Mouse (Mus musculus): ENCODE data around the gene Optn.

The Optn gene

DNA sequence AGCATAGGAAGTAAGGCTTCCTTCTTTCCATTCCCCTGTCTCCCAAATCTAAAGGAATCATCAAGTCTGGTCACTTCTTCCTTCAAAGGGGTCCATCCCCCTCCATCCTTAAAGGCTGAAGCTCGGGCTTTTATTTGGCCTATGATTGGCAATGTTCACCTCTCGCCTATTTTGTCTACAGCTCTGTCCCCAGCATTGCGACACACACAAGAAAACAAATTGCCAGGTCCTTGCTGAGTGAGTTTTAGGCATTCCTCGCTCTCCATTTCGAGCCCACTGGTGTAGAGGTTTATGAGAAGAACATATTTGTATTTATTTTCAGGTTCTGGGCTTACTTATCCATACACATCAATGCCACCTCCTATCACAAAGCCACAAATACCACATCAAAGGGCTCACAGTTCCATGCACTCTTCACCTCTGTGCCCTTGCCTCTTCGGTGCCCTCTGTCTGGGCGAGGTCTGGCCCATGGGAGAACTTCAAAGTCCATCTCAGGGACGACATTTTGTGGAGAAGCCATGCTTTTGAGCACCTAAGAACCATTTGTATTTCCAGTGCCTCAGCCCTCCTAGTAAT lies 2.6 kb downstream of the Optn start:
- no peak for DNase-seq (ENCODE audit: low spot score in 2 of 2)

- DNase-seq (ENCODE audit: low spot score in 2 of 2) = no peak
These were observed 3.9 kb downstream of the Optn start for GRCm38 (mm10) chr2:5059997-5060396.

DNA sequence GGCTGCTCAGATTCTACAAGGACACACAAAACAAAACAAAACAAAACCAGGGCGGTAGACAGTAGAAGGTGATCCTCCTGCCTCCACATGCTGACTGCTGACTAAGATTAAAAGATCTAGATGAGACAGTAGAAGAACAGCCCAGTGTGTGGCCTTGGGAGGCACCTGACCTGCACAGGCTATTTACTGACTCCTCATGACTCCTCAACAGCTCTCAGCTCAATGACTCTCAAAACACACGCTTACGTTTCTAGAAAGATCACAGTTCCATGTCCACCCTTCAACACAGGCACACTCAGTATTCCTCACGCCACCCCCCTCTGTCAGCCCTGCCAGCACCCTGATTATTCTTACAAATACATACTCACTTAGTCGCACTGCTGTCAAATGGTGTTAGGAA lies 5.4 kb downstream of the Optn start:
- DNase-seq (ENCODE audit: low spot score in 2 of 2) = no peak

DNA sequence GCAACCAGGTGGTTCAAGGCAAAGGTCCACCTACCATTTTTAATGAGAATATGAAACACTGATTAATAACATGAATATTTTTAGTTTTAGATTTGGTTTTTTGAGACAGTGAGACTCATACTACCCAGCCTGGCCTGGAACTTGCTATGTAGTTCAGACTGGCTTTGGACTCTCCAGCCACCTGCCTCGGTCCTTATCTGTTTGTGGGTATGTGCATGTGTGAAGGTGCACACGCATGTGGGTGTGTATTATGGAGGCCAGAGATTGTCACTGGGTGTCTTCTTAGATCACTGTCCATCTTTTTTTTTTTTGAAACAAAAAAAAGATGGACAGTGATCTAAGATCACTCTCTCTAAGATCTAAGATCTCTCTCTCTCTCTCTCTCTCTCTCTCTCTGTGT lies 13.3 kb downstream of the Optn start:
- DNase-seq (ENCODE audit: low spot score in 2 of 2) = no peak

DNA sequence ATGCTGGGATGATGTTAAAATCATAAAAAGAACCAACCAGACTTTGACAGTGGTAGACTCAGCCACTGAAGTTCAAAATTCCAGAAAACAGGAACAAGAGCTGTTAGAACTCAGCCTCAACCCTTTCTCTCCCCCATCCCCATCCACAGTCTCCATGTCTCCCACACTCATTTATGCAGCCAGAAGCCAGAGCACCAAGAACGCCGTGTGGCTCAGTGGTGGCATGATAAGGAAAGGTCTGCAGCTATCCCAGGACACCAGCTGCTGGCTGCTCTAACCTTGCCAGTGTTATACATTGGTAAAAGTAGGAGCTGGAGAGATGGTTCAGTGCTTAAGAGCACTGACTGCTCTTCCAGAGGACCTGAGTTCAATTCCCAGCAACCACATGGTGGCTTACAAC lies 16.8 kb downstream of the Optn start:
- DNase-seq (ENCODE audit: low spot score in 2 of 2) = no peak

DNA sequence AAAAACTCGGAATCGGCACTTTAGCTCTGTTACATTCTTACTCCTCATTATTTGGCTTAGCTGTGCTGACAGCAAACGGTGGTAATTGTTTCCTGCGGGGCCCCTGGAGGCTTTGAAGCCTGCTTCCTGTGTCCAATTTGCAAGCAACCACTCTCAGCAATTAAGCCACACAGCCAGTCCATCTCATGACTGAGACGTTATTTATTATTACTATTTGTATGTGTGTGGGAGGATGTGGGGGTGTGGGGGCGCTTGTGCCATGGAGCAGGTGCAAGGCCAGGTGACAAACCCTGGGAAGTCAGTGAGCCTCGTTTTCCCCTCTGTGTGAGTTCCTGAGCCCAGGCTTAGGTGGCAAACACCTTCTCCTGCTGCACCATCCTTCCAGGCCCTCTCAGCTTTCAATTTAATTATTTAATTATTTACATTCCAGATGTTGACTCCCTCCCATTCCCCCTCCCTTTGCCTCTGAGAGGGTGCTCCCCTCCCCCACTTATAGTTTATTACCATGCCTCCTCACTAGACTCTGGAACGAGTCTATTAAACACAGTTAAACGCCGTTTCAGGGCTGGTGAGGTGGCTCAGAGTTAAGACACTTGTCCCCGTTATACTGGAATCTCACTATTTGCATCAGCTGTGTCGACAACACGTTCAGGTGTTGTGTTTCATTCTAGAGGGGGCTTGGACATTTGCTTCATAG lies 18.4 kb downstream of the Optn start:
- no peak for DNase-seq (ENCODE audit: low spot score in 2 of 2)

DNA sequence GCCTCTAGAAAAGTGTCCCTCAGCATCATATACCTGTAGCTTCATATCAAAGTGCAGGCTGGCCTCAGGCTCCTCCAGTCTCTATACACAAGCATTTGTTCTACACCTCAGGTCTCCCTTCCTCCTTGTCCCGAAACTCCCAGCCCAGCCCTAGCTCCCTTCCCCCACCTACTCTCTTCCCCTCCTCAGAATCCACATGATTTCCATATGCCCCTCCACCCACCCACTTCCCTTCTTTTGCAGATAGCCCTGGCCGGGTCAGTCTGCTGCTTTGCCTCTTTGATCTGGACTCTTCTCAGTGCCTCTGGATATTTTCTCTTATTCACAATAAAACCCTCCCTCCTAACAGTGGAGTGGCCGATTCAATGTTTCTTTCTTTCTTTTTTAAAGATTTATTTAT lies 19.5 kb downstream of the Optn start:
- no peak for DNase-seq (ENCODE audit: low spot score in 2 of 2)

DNA sequence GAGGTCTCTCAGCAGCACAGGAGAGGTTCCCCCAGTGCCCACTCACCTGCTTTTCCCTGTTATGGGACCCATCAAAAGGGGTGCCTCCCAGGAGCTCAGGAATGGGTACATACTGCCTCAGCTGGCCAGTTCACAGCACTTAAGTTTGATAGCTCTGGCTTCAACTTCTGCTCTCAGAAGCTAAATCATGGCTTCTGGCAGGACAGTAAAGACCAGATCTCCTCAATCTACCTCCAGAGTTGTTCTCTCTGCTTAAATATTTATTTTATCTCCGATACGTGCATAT lies 20.4 kb downstream of the Optn start:
- no peak for DNase-seq (ENCODE audit: low spot score in 2 of 2)

- no peak for DNase-seq (ENCODE audit: low spot score in 2 of 2)
These were observed 21.0 kb downstream of the Optn start for GRCm38 (mm10) chr2:5042616-5043475.

DNA sequence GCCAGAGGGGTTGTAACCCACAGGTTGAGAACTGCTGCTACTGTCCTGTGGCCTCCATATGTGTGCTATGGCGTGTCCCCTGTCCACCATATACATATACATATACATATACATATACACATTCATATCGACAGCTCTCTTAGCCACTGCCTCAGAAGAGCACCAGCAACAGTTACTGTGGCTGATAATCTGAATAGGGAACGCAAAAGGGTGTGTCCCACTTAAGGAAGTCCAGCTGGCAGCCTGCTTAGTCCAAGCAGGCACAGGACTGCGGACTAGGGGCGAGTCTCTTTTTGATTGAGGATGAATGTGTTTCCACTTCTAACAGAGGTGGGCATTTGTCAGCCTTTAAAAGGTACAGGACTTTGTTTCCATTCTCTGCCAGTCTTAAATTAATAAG lies 22.0 kb downstream of the Optn start:
- no peak for DNase-seq (ENCODE audit: low spot score in 2 of 2)

DNA sequence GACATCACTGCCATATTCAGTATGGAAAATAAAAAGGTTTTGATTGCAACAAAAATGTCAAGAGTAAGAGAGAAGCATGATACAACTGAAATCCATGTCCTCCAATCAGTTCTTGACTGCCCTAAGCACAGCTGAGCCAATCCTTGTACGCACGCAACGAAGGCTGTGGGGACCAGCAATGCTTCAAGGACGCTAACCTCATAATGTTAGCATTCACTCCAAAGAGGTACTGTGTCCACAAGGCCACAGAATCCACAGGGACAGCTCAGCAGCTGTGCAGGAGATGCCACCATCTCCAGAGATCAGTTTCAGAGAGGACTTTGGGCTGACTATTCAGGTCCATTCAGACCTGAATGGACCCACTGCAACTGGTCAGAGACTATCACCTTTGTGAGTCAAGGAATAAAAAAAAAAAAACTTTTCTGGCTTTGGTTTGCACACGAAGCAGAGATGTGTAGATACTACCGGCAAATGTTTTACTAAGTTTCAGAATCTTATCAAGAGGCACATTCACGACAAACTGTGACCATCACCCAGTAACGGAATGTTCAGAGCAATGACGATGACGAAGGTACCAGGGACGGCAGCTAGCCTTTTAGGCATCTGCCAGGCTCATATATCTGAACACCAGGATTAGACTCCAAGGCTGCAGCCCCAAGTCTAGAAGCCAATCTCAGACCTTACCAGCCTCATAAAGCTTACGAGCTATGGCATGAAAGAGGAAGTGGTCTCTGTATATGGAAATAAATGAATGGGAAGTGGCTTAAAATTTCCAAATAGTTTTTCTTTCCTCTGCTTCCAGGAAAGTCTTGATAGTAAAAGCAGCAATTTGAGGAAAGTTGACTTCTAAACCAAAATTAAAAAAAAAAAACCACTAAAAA lies 23.3 kb downstream of the Optn start:
- no peak for DNase-seq (ENCODE audit: low spot score in 2 of 2)

DNA sequence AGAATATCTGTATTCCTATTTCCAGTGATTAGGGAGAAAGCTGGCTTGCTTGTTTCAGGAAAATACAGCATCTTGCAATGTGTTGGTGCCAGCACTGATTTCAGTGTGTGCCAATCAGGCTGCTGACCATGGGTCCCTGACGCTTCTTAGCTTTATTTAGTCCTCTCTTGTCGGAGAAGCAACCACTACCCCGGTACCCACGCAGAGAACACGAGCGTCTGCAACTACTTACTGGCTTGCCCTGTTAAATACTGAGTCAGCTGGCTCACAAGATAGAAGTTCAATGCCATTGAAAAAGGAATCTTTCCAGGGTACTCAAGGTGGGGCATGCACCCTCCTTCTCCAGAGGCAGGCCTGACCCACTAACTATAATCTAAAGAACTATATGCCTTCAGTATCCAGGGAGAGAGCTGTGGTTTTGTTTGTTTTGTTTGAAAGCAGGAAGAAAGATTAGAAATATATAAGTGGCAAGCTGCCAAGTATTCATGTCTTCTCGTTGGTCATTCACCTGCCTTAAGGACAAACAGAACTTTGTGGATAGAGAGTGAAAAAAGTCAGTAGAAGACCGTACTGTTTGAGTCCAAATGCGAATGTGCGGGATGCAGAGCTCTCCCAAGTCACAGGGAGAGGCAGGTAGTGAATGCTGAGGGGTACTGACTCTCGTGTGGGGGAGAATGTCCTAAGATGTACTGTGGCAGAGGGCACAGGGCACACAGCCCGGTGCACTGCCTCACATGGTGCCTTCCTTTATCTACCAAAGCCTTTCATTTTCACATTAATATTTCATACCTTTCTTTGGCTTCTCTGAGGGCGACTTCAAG lies 24.3 kb downstream of the Optn start:
- DNase-seq (ENCODE audit: low spot score in 2 of 2) = no peak

GRCm38 (mm10) chr2:5038320-5038719 lies 25.5 kb downstream of the Optn start:
- DNase-seq (ENCODE audit: low spot score in 2 of 2) = no peak

DNA sequence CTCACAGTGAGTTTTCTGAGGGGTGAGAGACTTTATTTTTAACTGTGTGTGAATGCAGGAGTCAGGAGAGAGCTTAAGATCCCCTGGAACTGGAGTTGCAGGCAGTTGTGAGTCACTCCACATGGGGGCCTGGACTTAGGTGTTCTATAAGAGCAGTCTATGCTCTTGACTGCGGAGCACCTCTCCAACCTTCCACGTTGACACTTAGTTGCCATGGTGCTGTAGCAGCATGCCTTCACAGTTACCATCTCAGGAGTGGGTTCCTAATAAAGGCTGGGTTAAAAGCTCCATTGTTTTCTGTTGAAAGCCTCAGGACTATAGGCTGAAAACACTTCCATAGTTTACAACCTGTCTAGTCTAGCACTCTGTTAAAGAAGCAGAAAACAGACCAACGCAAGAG lies 26.5 kb downstream of the Optn start:
- DNase-seq (ENCODE audit: low spot score in 2 of 2) = no peak

- no peak for DNase-seq (ENCODE audit: low spot score in 2 of 2)
These were observed 27.3 kb downstream of the Optn start for GRCm38 (mm10) chr2:5036411-5037076.

- no peak for DNase-seq (ENCODE audit: low spot score in 2 of 2)
These were observed 28.6 kb downstream of the Optn start for GRCm38 (mm10) chr2:5035241-5035640.

GRCm38 (mm10) chr2:5034801-5035200 lies 29.1 kb downstream of the Optn start:
- DNase-seq (ENCODE audit: low spot score in 2 of 2) = no peak

- no peak for DNase-seq (ENCODE audit: low spot score in 2 of 2)
These were observed 30.1 kb downstream of the Optn start for GRCm38 (mm10) chr2:5033546-5034420.

- no peak for DNase-seq (ENCODE audit: low spot score in 2 of 2)
These were observed 31.2 kb downstream of the Optn start for GRCm38 (mm10) chr2:5032665-5033064.

- DNase-seq (ENCODE audit: low spot score in 2 of 2) = no peak
These were observed 32.6 kb downstream of the Optn start for GRCm38 (mm10) chr2:5031215-5031614.
